Mouse (Mus musculus) c-Kit-positive CD71-negative TER-119-negative erythroid progenitor cells, embryonic 14.5 days (primary cell): ENCODE data around the gene Vmn1r27.

Experiments
- DNase-seq: peaks from one replicate; pipeline ENCODE4 v3.0.0-alpha.2; 2013; ENCODE audit warnings: low read depth

Vmn1r27 gene

GRCm38 (mm10) chr6:58218721-58219120 is at the start of gene Vmn1r27:
Vmn1r27 (minus strand) TSS chr6:58218821.
- no peak for DNase-seq

- DNase-seq: no peak
Measured at GRCm38 (mm10) chr6:58261737-58262136, 43.1 kb upstream of the Vmn1r27 start, which contains the start of gene Vmn1r28. Vmn1r28 (plus strand) TSS chr6:58262037.

- DNase-seq: no peak
Measured at GRCm38 (mm10) chr6:58216119-58216518, 2.5 kb downstream of the Vmn1r27 start.
